Mouse (Mus musculus) cortical plate, adult 2 months (tissue): ENCODE results near the gene Ddc.

Experiments used
- CTCF ChIP-seq: fragments of 200-500 bp; IDR thresholded peaks from 2 replicates; pipeline ENCODE4 v1.5.1; 2011; ENCODE audit warnings: mild to moderate bottlenecking, control low read depth, low read length; ENCODE audit not compliant: insufficient read depth; ENCODE audit errors: extremely low read depth
- POLR2A ChIP-seq: fragments of 200-500 bp; IDR thresholded peaks from 2 replicates; pipeline ENCODE4 v1.6.1; 2011; ENCODE audit warnings: mild to moderate bottlenecking, low read length, control low read depth; ENCODE audit not compliant: insufficient read depth; ENCODE audit errors: extremely low read depth

DNA sequence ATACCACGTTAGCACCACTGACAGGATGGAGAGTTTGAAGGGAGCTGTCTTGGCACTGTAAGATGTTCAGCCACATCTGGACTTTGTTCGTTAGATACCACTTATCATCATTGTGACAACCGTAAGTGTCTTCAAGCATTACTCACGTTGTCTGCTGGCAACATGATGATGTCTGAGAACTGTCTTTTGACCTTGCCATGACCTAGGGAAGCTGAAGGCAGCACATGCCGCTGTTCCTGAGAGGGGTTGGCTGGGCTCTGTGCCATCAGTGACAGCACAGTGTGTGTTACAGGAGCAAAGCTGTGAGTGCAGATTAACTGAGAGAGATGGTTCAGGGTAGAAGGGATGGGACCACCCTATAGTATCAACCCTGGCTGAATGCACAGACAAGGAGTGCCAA lies 3.6 kb upstream of the Ddc start:
- TF ChIP-seq CTCF (no peak), POLR2A (no peak)
